Mouse (Mus musculus): ENCODE results near the gene Asna1. TPM values are rescaled to one million over a fixed set of nuclear protein-coding genes. Genes with fewer than 3 reads are reported as not detected.

The Asna1 gene
- total RNA-seq, 2 experiments from 2014 or later = 122 to 124 TPM

DNA sequence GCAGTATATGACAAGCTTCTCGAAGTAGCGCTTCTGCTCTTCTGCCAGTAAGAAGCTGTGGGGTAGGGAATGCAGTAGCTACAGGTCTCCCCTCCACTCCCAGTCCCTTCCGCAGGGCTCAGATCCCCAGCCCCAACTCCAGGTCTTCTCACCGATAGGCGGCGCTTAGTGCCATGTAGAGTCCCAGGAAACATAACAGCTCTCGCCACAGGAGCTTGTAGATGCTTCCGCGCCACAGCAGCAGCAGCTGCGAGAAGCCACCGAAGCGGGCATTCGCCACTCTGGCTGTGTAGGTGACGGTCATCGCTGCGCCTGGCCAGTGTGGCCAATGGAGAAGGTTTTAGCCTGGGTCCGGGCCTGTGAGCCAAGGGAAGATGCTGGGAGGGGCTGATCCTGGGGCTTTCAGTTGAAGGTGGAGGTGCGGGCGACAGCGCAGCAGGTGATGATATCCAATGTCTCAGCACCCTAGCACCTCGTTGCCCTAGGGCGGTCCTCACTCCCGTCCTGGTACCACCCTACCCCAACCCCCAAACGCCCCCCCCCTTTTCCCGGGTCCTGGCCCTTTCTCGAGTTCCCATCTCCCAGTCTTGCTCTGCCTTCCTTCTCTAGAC lies 11.7 kb downstream of the Asna1 start:
- peak; percentile 77 to 80 for DNase-seq (ENCODE audit: extremely low spot score in 1 of 2, low spot score in 2 of 2)
- intact Hi-C loops (cut with DNase I) = no loop called here
- Histone ChIP-seq H3K4me3 (peak overlapping the region; percentile 55), H3K27ac (no peak overlapping the region)
- TF ChIP-seq CTCF (IDR thresholded peaks at IDR 0.05) = peak; percentile 80

DNA sequence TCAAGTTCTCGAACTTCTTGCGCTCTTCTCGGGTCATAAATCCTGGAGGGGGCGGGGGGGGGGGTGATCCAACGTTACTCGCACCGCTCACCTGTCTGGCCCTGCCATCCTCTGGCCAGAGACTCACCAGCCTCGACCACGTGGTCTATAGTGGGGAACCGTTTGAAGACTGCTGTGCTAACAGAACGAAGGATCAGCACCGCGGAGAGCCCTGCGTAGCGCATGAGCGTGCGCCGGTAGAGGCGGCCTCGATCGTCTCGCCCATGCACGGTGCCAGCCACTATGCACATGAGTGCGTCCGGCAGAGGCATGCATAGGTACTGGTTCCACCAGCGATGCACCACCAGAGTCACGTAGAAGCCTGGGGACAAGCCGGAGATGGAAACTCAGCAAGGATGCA lies 13.8 kb downstream of the Asna1 start:
- no peak overlapping the region for H3K4me3 ChIP-seq
- TF ChIP-seq CTCF (IDR thresholded peaks at IDR 0.05) = no peak
- intact Hi-C loops (cut with DNase I) = no loop called here

DNA sequence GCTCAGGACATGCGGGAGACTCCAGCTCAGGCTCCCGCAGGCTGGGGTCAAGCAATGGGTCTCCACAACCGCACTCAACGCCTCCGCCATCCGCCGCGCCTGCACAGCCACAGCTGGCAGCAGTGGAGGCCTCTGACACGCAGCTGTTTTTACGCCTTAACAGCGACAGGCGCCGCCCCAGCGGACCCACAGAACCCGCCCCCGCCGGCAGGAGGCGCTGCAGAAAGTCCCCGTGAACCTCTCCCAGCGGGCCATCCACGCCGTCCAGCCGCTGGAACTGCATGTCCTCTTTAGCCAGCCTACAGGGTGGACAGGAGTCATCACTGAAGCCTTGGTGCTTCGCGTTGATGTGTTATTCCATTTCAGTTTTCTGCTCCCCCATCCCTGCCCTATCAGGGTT lies 17.4 kb downstream of the Asna1 start:
- DNase-seq (ENCODE audit: extremely low spot score in 1 of 2, low spot score in 2 of 2) = no peak
- Histone ChIP-seq H3K27ac (no peak overlapping the region), H3K4me3 (no peak overlapping the region)
- intact Hi-C loops (cut with DNase I) = no loop called here
- peak; percentile 31 for TF ChIP-seq CTCF (IDR thresholded peaks at IDR 0.05)

More for the DNA sequence above, 13.8 kb downstream of the Asna1 start:
- H3K27ac ChIP-seq = no peak overlapping the region
- DNase-seq (ENCODE audit: extremely low spot score in 1 of 2, low spot score in 2 of 2) = no peak

GRCm38 (mm10) chr8:84997649-84998295 lies 27.3 kb downstream of the Asna1 start:
- TF ChIP-seq CTCF (IDR thresholded peaks at IDR 0.05) = peak; percentile 97
- intact Hi-C loops (cut with DNase I) = no loop called here

DNA sequence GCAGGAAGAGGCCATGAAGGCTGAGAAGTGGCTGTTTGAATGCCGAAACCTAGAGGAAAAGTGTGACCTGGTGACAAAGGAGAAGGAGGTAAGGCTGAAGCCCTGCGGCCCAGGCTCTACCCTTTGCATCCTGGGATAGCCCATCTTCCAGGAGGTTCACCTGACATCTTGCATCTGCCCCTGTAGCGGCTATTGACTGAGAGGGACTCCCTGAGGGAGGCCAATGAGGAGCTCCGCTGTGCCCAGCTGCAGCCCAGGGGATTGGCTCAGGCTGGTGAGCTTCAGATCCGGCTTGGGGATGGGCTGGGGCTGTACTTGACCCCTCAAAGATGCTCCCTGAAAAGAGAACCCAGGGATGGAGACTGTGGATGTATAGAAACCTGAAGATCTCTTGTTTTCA lies 28.1 kb downstream of the Asna1 start:
- intact Hi-C loops (cut with DNase I) = no loop called here
- TF ChIP-seq CTCF (IDR thresholded peaks at IDR 0.05) = no peak
- Histone ChIP-seq H3K4me3 (no peak overlapping the region), H3K27ac (no peak overlapping the region)
- no peak for DNase-seq (ENCODE audit: extremely low spot score in 1 of 2, low spot score in 2 of 2)

More at GRCm38 (mm10) chr8:84997649-84998295, 27.3 kb downstream of the Asna1 start:
- Histone ChIP-seq H3K4me3 (no peak overlapping the region), H3K27ac (no peak overlapping the region)
- peak; percentile 87 to 94 for DNase-seq (ENCODE audit: extremely low spot score in 1 of 2, low spot score in 2 of 2)

DNA sequence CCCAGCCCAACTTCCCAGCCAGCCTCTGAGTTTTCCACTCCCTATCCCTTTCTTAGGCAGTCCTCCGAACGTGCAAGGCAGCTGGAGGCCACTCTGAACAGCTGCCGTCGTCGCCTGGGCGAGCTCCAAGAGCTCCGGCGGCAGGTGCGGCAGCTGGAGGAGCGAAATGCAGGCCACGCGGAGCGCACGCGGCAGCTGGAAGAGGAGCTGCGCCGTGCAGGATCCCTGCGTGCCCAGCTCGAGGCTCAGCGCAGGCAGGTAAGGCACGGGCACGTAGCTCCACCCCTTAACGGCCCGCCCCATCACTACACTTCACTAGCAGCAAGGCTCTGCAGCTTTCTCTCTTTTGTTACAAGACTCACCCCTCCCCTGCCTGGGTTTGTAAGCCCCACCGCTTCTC lies 29.4 kb downstream of the Asna1 start:
- intact Hi-C loops (cut with DNase I) = no loop called here
- H3K27ac ChIP-seq = no peak overlapping the region
- no peak for TF ChIP-seq CTCF (IDR thresholded peaks at IDR 0.05)
- H3K4me3 ChIP-seq = no peak overlapping the region
- DNase-seq (ENCODE audit: extremely low spot score in 1 of 2, low spot score in 2 of 2) = no peak

- intact Hi-C loops (cut with DNase I) = no loop called here
- no peak for TF ChIP-seq CTCF (IDR thresholded peaks at IDR 0.05)
- no peak for DNase-seq (ENCODE audit: extremely low spot score in 1 of 2, low spot score in 2 of 2)
- H3K4me3 ChIP-seq = no peak overlapping the region
- no peak overlapping the region for H3K27ac ChIP-seq
These were observed 30.7 kb downstream of the Asna1 start for GRCm38 (mm10) chr8:84994375-84994774.

GRCm38 (mm10) chr8:84990836-84991235 lies 34.2 kb downstream of the Asna1 start:
- peak overlapping the region; percentile 54 for H3K27ac ChIP-seq
- intact Hi-C loops (cut with DNase I) = loop anchor here (1.0 kb wide), 1 partner anchor 17 kb away; no protein-coding TSS in a partner anchor
- no peak for TF ChIP-seq CTCF (IDR thresholded peaks at IDR 0.05)
- DNase-seq (ENCODE audit: extremely low spot score in 1 of 2, low spot score in 2 of 2) = no peak
- H3K4me3 ChIP-seq = peak overlapping the region; percentile 71

DNA sequence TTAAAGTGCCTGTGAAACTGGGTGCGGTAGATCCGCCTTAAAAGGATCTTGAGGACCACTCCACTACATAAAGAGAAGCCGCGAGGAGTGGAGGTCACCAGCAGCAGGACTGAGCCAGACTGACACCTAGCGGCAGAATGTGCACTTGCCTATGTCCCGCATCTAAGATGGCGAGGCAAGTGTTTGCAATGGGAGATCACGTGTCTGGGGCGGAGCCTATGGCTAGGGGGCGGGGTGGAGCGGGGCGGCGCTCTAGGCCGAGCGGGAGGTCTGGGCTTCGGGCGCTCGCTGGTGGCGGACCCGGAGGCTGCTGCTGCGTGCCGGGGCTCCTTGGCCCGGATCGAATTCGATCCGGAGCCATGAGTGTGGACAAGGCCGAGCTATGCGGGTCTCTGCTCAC lies 34.7 kb downstream of the Asna1 start, which contains the start of gene Hook2:
Hook2 (plus strand) TSS at position 255 of the 400 bp plus-strand sequence.
- peak; percentile 95 to 96 for DNase-seq (ENCODE audit: extremely low spot score in 1 of 2, low spot score in 2 of 2)
- intact Hi-C loops (cut with DNase I) = loop anchor here (1.0 kb wide), 1 partner anchor 16 kb away; no protein-coding TSS in a partner anchor
- peak within 1 kb of the TSS; percentile 82 for H3K27ac ChIP-seq
- peak; percentile 70 for TF ChIP-seq CTCF (IDR thresholded peaks at IDR 0.05)
- peak within 1 kb of the TSS; percentile 71 for H3K4me3 ChIP-seq

GRCm38 (mm10) chr8:84989810-84990209 lies 35.3 kb downstream of the Asna1 start:
- intact Hi-C loops (cut with DNase I) = loop anchor here (1.0 kb wide), 1 partner anchor 16 kb away; no protein-coding TSS in a partner anchor
- Histone ChIP-seq H3K27ac (peak overlapping the region; percentile 82), H3K4me3 (peak overlapping the region; percentile 71)
- TF ChIP-seq CTCF (IDR thresholded peaks at IDR 0.05) = peak; percentile 66
- DNase-seq (ENCODE audit: extremely low spot score in 1 of 2, low spot score in 2 of 2) = peak; percentile 86 to 88

DNA sequence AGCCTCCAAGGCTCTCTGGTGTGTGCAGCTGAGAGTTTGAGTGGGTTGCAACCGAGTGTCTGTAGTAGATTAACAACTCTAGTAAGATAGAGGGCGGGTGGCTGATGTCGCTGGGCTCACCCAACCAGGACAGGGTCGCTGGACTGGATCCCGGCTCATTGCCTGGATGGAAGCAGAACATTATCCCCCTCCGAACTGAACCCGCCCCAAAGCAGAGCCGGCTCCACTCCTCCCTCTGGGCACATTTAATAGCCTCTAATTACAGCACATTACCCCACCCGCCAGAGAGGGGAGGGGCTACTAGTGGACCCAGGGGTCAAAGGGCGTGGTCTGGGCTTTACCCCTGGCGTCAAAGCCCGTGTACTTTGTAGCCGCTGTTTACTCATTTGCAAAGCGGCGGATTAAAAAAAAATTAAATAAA lies 35.8 kb downstream of the Asna1 start:
- no peak for DNase-seq (ENCODE audit: extremely low spot score in 1 of 2, low spot score in 2 of 2)
- intact Hi-C loops (cut with DNase I) = no loop called here
- peak overlapping the region; percentile 71; the same call in 1 of the 2 replicates for H3K4me3 ChIP-seq
- no peak for TF ChIP-seq CTCF (IDR thresholded peaks at IDR 0.05)
- peak overlapping the region; percentile 82 for H3K27ac ChIP-seq

DNA sequence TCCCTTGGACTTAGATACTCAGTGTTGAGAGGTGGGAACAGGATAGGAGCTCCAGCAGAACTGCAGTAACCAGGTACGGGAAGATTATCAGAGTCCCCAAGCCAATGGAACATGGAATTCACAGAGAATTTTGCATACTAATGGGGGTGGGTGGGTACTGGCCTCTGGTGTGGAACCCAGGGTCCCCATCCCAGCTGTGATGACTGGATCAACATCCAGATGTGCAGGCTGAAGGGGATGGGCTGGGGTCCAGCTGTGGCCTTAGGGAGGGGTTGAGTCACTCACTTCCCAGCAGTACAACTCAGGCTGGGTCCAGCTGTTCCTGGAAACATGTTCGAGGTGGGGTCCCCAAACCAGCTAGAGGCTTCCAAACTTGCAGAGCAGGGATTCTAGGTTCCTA lies 37.2 kb downstream of the Asna1 start:
- intact Hi-C loops (cut with DNase I) = no loop called here
- TF ChIP-seq CTCF (IDR thresholded peaks at IDR 0.05) = no peak
- Histone ChIP-seq H3K27ac (no peak overlapping the region), H3K4me3 (no peak overlapping the region)
- no peak for DNase-seq (ENCODE audit: extremely low spot score in 1 of 2, low spot score in 2 of 2)

Measured in left cerebral cortex, adult 2 months (tissue).